Mouse (Mus musculus): ENCODE results near the gene Fbxo6. TPM values are rescaled to one million over a fixed set of nuclear protein-coding genes. Genes with fewer than 3 reads are reported as not detected.

Fbxo6 gene
- polyA plus RNA-seq, 1 experiment from 2014 or later, result 16.1 TPM

DNA sequence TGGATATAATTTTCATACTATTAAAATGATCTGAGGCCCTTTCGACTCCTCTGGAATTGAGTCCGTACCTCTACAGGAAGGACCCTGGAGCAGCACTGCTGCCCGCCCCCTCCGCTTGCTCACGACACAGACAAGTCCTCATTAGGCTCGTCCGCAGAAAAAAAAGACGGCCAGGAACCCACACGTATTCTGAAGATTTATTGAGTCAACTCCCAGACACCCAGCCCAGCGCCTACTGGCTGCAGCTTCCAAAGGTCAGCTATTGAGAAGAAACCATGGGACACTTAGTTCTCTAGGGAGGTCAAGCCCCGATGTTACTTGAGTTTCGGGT is 12.2 kb downstream of the Fbxo6 start:
- under 1% methylated on average over 12 of the region's 12 CpGs for WGBS
- ATAC-seq (ENCODE audit: low FRiP score, low read depth), result peak; percentile 45
- Histone ChIP-seq H3K9me3 (no peaks in the 10 kb centered on the region), H3K4me3 (peak overlapping the region; percentile 59), H3K4me1 (peaks cover 15% of the 10 kb centered on the region), H3K9ac (peak overlapping the region; percentile 68), H3K36me3 (peaks cover 7% of the 10 kb centered on the region), H3K27ac (peak overlapping the region; percentile 67; the same call in 1 of the 2 replicates), H3K4me2 (replicated peaks) (peak overlapping the region; percentile 88), H3K27me3 (replicated peaks) (no peaks in the 10 kb centered on the region)

DNA sequence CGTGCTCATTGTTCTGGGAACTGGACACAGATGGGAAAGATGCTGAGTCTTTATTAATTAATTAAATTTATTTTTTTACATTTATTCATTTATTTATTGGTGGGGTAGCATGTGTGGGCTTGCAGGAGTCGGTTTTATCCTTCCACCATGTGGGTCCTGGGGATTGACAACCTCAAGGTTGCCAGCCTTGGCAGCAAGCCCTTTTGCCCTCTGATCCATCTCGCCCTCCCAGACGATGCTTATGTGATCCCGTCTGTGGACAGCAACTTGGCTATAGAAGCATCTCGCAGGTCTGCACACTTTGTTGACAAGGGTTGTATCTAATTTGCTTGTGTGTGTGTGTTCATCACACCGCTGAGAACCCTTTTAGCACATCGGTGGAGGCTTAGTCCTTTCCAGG is 14.4 kb downstream of the Fbxo6 start:
- Histone ChIP-seq H3K36me3 (peaks cover 2% of the 10 kb centered on the region; the same call in 1 of the 2 replicates), H3K27ac (no peak overlapping the region), H3K4me2 (replicated peaks) (no peak overlapping the region), H3K4me1 (peaks cover 17% of the 10 kb centered on the region), H3K4me3 (no peak overlapping the region), H3K9me3 (no peaks in the 10 kb centered on the region), H3K27me3 (replicated peaks) (no peaks in the 10 kb centered on the region), H3K9ac (no peak overlapping the region)
- ATAC-seq (ENCODE audit: low FRiP score, low read depth), result no peak
- WGBS, result 67% methylated on average over 8 of the region's 8 CpGs

DNA sequence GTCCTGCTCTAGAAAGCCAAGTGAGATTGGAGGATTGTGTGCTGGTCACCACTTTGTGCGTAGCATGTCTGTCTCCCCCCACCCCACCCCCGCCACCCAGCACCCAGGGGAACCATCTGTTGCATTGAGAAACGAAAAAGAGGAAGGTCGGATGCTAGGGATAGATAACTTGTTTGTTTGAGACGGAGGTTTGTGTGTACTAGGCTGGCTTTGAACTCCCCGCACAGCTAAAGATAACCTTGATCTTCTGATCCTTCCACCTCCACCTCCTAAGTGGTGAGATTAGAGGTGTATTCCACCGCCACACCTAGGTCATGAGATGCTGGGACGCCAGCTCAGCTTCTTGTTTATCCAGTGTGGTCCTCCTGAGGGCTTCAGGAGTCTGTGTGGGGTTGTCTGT is 17.0 kb downstream of the Fbxo6 start:
- peaks cover 2% of the 10 kb centered on the region; the same call in 1 of the 2 replicates for H3K36me3 ChIP-seq
- H3K4me3 ChIP-seq, result no peak overlapping the region
- H3K9me3 ChIP-seq, result no peaks in the 10 kb centered on the region
- H3K4me2 ChIP-seq (replicated peaks), result no peak overlapping the region
- H3K4me1 ChIP-seq, result peaks cover 29% of the 10 kb centered on the region
- WGBS, result 85% methylated on average over 8 of the region's 8 CpGs
- no peak overlapping the region for H3K27ac ChIP-seq
- H3K27me3 ChIP-seq (replicated peaks), result peaks cover 10% of the 10 kb centered on the region; the same call in 1 of the 2 replicates
- H3K9ac ChIP-seq, result no peak overlapping the region
- no peak for ATAC-seq (ENCODE audit: low FRiP score, low read depth)

DNA sequence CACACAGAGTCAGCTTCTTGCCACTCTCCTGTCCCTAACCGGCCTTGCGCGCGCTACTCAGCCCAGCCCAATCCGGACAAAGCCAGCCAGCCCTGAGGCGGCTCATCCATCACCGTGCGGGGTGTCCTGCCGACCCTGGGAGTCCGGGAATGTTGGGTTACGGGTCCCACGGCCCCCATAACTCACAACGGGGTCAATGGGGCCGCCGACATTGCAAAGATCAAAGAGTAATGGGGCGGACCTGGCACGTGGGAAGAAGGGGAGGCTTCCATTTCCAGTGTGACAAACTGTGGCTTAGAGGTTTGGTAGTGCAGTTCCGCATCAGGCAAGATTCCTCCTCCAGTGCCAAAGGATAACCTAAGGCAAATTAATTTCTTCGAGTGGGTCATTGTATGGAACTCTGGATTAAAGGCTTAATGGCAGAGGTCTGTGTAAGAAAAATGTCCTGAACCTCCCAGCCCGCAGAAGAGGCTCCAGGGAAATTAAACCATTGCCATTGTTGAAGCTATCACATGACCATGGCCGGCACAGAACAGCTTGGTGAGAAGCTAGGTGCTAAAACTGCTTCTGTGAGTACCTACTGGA is 20.4 kb downstream of the Fbxo6 start:
- H3K4me2 ChIP-seq (replicated peaks), result peak overlapping the region; percentile 84
- H3K4me1 ChIP-seq, result peaks cover 45% of the 10 kb centered on the region
- peak; percentile 85 for ATAC-seq (ENCODE audit: low FRiP score, low read depth)
- H3K9me3 ChIP-seq, result no peaks in the 10 kb centered on the region
- peak overlapping the region; percentile 97 for H3K9ac ChIP-seq
- WGBS, result 1% methylated on average over 21 of the region's 21 CpGs
- H3K4me3 ChIP-seq, result peak overlapping the region; percentile 73
- H3K27ac ChIP-seq, result peak overlapping the region; percentile 96
- H3K36me3 ChIP-seq, result peaks cover 2% of the 10 kb centered on the region; the same call in 1 of the 2 replicates
- H3K27me3 ChIP-seq (replicated peaks), result peaks cover 12% of the 10 kb centered on the region; the same call in 1 of the 2 replicates

DNA sequence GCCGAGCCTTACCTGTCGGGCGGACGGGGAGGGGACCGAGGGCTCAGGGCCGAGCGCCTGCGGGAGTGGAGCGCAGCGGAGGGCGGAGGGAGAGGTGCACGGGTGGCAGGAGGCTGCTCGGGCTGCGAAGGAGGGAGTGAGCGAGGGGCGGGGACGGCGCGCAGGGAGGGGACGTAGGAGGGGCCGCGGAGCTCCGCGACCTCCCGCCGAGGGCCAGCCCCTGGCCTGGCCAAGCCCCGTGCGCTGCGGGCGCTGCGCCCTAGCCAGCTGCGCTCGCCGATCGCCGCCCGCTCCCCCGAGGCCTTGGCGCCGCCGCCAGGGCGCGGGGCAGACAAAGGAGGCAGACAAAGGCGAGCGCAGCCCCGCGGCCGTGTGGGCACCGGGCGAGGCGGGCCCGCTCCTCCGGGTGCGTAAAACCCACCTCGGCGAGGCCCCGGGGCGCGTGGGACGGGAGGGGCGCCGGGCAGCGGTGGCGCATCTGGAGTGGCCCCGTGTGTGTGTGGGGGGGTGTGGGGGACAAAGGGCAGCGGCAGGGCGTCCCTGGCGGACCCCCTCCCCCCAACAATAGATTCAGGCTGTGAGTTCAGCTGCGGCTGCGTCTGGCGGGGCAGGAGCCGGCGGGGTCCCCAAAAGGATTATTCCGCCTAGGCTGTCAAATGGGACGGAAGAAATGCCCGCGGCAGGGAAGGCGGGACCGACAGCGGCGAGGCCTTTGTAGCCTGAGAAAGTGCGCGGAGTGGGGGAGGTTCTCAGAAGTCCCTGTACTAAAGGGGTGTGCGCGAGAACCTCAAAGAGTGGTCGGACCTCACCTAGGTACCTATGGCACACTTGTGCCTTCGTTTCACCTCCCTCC is 21.2 kb downstream of the Fbxo6 start, which contains the start of gene Draxin:
Gene Draxin, minus strand, starts transcription at position 138 of the 853 bp plus-strand sequence.
- ATAC-seq (ENCODE audit: low FRiP score, low read depth), result peak; percentile 78
- WGBS, result under 1% methylated on average over 63 of the region's 87 CpGs

DNA sequence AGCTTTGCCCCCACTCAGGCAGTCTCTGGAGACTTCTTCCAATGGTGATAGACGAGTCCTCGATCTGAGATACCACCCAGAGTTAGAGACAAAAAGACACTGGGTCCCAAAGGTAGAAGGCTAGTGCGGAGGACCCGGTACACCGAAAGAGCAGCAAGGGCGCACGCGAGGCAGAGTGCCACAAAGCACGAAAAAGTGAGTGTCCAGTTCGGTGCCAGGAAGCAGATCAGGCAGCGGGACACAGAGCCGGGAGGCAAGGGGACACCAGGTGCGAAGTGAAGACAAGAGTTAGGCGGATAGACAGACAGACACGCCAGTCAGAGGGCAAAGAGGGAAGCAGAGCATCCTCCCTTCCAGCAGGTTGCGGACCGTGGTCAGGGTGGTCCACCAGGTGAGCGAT is 21.8 kb downstream of the Fbxo6 start, which contains the start of gene Mad2l2:
Gene Mad2l2, plus strand, starts transcription at position 252 of the 400 bp plus-strand sequence.
- Histone ChIP-seq H3K36me3 (peaks cover 2% of the 10 kb centered on the region; the same call in 1 of the 2 replicates), H3K4me3 (peak within 1 kb of the TSS; percentile 73), H3K4me1 (peaks cover 48% of the 10 kb centered on the region), H3K4me2 (replicated peaks) (peak within 1 kb of the TSS; percentile 84), H3K27me3 (replicated peaks) (peaks cover 12% of the 10 kb centered on the region; the same call in 1 of the 2 replicates), H3K27ac (peak within 1 kb of the TSS; percentile 96), H3K9ac (peak within 1 kb of the TSS; percentile 97), H3K9me3 (no peaks in the 10 kb centered on the region)
- under 1% methylated on average over 18 of the region's 18 CpGs for WGBS
- peak; percentile 11 for ATAC-seq (ENCODE audit: low FRiP score, low read depth)

More for the DNA sequence above, 21.2 kb downstream of the Fbxo6 start, which contains the start of gene Draxin:
- H3K36me3 ChIP-seq, result peaks cover 2% of the 10 kb centered on the region; the same call in 1 of the 2 replicates
- peak within 1 kb of the TSS; percentile 96 for H3K27ac ChIP-seq
- H3K4me2 ChIP-seq (replicated peaks), result peak within 1 kb of the TSS; percentile 84
- H3K9me3 ChIP-seq, result no peaks in the 10 kb centered on the region
- peaks cover 12% of the 10 kb centered on the region; the same call in 1 of the 2 replicates for H3K27me3 ChIP-seq (replicated peaks)
- peak within 1 kb of the TSS; percentile 73 for H3K4me3 ChIP-seq
- H3K4me1 ChIP-seq, result peaks cover 48% of the 10 kb centered on the region
- peak within 1 kb of the TSS; percentile 97 for H3K9ac ChIP-seq

DNA sequence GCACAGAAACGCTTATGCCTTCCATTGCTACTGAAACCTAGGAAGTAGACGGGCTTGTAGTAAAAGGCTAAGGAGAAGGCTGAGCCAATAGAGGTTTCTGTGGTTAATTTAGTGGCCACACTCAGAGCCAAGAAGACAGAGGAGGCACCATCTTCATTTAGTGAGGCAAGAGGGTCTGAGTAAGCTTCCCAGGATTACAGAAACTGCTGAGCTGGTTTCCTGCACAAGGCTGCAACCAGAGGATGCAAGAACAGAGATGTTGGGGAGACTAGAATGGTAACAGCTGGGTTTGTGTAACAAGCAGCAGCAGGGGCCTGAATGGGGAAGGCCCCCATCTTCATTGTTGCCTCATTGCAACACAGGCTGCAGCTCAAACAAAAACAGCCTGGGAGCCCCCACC is 23.3 kb downstream of the Fbxo6 start:
- WGBS, result 65% methylated on average over 2 of the region's 2 CpGs
- Histone ChIP-seq H3K9me3 (no peaks in the 10 kb centered on the region), H3K27me3 (replicated peaks) (peaks cover 12% of the 10 kb centered on the region; the same call in 1 of the 2 replicates), H3K4me1 (peaks cover 48% of the 10 kb centered on the region), H3K27ac (no peak overlapping the region), H3K4me3 (peak overlapping the region; percentile 73), H3K4me2 (replicated peaks) (peak overlapping the region; percentile 84), H3K9ac (peak overlapping the region; percentile 97; the same call in 1 of the 2 replicates), H3K36me3 (peaks cover under 1% of the 10 kb centered on the region; the same call in 1 of the 2 replicates)
- ATAC-seq (ENCODE audit: low FRiP score, low read depth), result no peak

DNA sequence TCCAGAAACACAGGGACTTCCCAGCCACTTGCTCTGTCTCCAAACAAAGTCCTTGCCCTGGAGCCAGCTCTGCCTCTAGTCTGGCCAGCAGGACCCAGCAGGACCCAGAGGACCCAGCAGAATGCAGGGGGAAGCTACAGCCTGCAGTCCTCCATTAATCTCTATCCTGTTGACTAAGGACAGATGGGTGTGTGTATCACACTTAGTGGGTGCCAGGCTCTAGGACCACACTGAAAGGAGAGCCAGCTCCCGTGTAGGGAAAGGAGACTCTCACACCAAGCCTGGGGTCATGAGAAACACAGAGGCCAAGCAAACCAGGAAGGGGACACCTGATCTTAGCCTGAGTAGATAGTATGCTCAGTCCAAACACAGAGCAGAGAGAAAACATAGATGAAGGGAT is 23.7 kb downstream of the Fbxo6 start:
- H3K4me3 ChIP-seq, result no peak overlapping the region
- no peak overlapping the region for H3K27ac ChIP-seq
- no peak overlapping the region; the same call in 1 of the 2 replicates for H3K9ac ChIP-seq
- H3K27me3 ChIP-seq (replicated peaks), result peaks cover 12% of the 10 kb centered on the region; the same call in 1 of the 2 replicates
- ATAC-seq (ENCODE audit: low FRiP score, low read depth), result no peak
- H3K9me3 ChIP-seq, result no peaks in the 10 kb centered on the region
- H3K36me3 ChIP-seq, result no peaks in the 10 kb centered on the region
- peaks cover 48% of the 10 kb centered on the region for H3K4me1 ChIP-seq
- peak overlapping the region; percentile 84 for H3K4me2 ChIP-seq (replicated peaks)
- 63% methylated on average over 1 of the region's 1 CpGs for WGBS

DNA sequence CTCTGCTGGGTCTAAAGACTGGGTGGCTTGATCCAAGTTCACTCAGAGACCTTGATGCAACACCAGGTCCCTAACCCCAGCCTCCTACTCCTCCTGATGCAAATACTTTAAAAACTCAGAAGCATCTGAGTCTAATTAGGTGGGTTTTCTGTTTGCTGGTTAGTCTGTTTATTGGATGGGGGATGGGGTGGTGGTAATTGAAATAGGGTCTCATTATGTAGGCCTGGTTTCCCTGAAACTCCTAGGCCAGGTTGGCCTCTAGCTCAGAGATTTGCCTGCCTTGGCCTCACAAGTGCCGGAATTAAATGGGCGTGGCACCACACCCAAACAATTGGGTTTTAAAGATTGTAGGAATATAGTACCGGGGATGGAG is 29.3 kb downstream of the Fbxo6 start:
- Histone ChIP-seq H3K4me1 (peaks cover 34% of the 10 kb centered on the region), H3K9ac (no peak overlapping the region), H3K27ac (no peak overlapping the region), H3K9me3 (no peaks in the 10 kb centered on the region), H3K27me3 (replicated peaks) (no peaks in the 10 kb centered on the region), H3K36me3 (no peaks in the 10 kb centered on the region), H3K4me2 (replicated peaks) (0 out of 2 replicates have a peak overlapping the region, but pooled peaks have one; percentile 1), H3K4me3 (no peak overlapping the region)
- WGBS, result 52% methylated on average over 3 of the region's 3 CpGs
- ATAC-seq (ENCODE audit: low FRiP score, low read depth), result peak; percentile 1; the same call in 1 of the 2 replicates

DNA sequence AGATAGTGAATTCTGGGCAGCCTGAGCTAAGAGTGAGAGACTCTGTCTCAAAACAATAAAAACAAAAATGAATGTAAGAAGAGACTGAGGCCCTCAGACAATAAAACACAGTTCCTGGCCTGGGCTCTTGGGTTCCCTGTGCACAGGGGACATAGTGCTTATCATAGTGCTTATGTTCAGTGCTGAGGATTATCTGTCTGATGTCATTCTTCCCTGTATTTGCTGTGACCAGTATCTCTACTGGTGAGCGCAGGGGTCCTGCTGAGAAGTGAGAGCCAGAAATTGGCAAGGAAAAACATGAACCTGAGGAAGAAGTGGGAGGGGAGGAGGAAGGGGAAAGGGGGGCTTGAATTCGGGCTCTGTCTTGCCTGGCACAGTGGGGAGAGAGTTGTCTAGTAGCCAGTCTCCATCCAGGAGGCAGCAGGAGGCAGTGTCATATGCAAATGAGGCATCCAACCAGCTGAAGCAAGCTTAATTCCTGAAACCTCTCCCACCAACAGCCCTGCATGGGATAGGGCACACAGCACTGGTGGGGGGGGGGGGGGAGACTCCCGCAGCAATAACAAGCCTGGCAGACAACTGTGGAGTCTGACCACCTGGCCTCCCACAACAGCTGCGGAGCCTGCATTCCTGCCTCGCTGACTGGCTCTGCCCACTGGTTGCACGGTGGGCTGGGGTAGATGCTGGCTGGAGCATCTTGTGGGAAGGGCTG is 29.8 kb downstream of the Fbxo6 start:
- Histone ChIP-seq H3K9ac (no peak overlapping the region), H3K36me3 (no peaks in the 10 kb centered on the region), H3K27ac (no peak overlapping the region), H3K9me3 (no peaks in the 10 kb centered on the region), H3K4me1 (peaks cover 29% of the 10 kb centered on the region), H3K27me3 (replicated peaks) (no peaks in the 10 kb centered on the region), H3K4me2 (replicated peaks) (0 out of 2 replicates have a peak overlapping the region, but pooled peaks have one; percentile 1), H3K4me3 (no peak overlapping the region)
- 9% methylated on average over 6 of the region's 6 CpGs for WGBS
- ATAC-seq (ENCODE audit: low FRiP score, low read depth), result peak; percentile 87

DNA sequence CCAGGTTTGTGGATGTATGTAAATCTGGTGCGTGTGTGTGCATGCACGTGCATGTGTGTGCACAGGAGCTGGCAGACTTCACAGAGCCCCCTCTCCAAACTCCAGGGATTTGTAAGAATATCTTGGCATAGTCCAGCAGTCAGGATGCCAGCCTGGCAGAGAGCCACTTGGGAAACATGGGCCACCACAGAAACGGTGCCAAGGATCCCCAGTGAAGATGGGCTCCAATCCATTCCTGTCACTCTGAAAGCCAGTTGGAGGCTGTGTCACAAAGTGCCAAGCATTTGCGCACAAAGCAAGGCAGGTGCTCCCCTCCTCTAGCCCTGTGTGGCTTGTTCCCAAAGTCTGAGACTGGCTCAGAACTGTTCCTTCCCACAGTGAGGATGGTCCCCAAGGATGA is 30.6 kb downstream of the Fbxo6 start:
- H3K9ac ChIP-seq, result no peak overlapping the region
- WGBS, result 79% methylated on average over 4 of the region's 4 CpGs
- H3K4me2 ChIP-seq (replicated peaks), result no peak overlapping the region
- no peak overlapping the region for H3K27ac ChIP-seq
- H3K27me3 ChIP-seq (replicated peaks), result no peaks in the 10 kb centered on the region
- no peaks in the 10 kb centered on the region for H3K9me3 ChIP-seq
- ATAC-seq (ENCODE audit: low FRiP score, low read depth), result no peak
- no peak overlapping the region for H3K4me3 ChIP-seq
- H3K4me1 ChIP-seq, result peaks cover 22% of the 10 kb centered on the region; the same call in 1 of the 2 replicates
- H3K36me3 ChIP-seq, result no peaks in the 10 kb centered on the region; the same call in 1 of the 2 replicates

Data from neural tube, embryonic 12.5 days (tissue).